Mouse (Mus musculus) testis, adult 2 months (tissue): Measurements from ENCODE around the gene Nap1l1.

ENCODE experiments used
- CTCF ChIP-seq: fragments of 200-500 bp; IDR thresholded peaks from 2 replicates; pipeline ENCODE4 v1.5.1; 2012; ENCODE audit warnings: low read depth, mild to moderate bottlenecking, inconsistent platforms, low read length, moderate library complexity; ENCODE audit not compliant: control insufficient read depth, insufficient read depth, insufficient replicate concordance
- POLR2A ChIP-seq: fragments of 200-500 bp; IDR thresholded peaks from 2 replicates; pipeline ENCODE4 v1.6.1; 2012; ENCODE audit warnings: low read depth, mild to moderate bottlenecking, inconsistent platforms, low read length, moderate library complexity; ENCODE audit not compliant: control insufficient read depth

GRCm38 (mm10) chr10:111476989-111477510, 4.0 kb downstream of the Nap1l1 start:
- TF ChIP-seq CTCF (no peak), POLR2A (no peak)
